Mouse (Mus musculus) mature B cell (primary cell): ENCODE measurements around the gene Klhl23.
"Not testable (repeated sequence)": the region's sequence is repeated elsewhere in the genome, so short reads cannot be mapped to it uniquely, and the experiment has no call there.

Experiments used
- in situ Hi-C: fragments of 300-500 bp; cut with MboI; formaldehyde crosslinking; loops from 2 replicates; pipeline ENCODE4 v1.14.3; 2019

Klhl23 gene

GRCm38 (mm10) chr2:69821711-69822110, at the start of gene Klhl23:
TSS of gene Klhl23 (plus strand) at chr2:69821944.
- in situ Hi-C loops: no loop called here

GRCm38 (mm10) chr2:69773331-69773730, 48.4 kb upstream of the Klhl23 start:
- in situ Hi-C loops: no loop called here

- in situ Hi-C loops: no loop called here
Observed at GRCm38 (mm10) chr2:69777985-69778835, 43.5 kb upstream of the Klhl23 start.

- in situ Hi-C loops: no loop called here
Observed at GRCm38 (mm10) chr2:69778836-69779177, 42.9 kb upstream of the Klhl23 start.

- in situ Hi-C loops: no loop called here
Observed at GRCm38 (mm10) chr2:69788974-69789373, 32.8 kb upstream of the Klhl23 start.

GRCm38 (mm10) chr2:69789429-69790069, 32.2 kb upstream of the Klhl23 start, which contains the start of the genes Ccdc173 and Phospho2:
TSS of gene Ccdc173 (minus strand) at chr2:69789575.
TSS of gene Phospho2 (plus strand) at chr2:69789623.
- in situ Hi-C loops: no loop called here

- in situ Hi-C loops: no loop called here
Observed at GRCm38 (mm10) chr2:69790285-69790684, 31.5 kb upstream of the Klhl23 start.

- in situ Hi-C loops: no loop called here
Observed at GRCm38 (mm10) chr2:69790722-69791121, 31.0 kb upstream of the Klhl23 start.

- in situ Hi-C loops: no loop called here
Observed at GRCm38 (mm10) chr2:69802911-69803312, 18.8 kb upstream of the Klhl23 start.

- in situ Hi-C loops: no loop called here
Observed at GRCm38 (mm10) chr2:69803756-69804155, 18.0 kb upstream of the Klhl23 start.

- in situ Hi-C loops: not testable (repeated sequence)
Observed at GRCm38 (mm10) chr2:69804663-69805062, 17.1 kb upstream of the Klhl23 start.

- in situ Hi-C loops: no loop called here
Observed at GRCm38 (mm10) chr2:69810169-69810568, 11.6 kb upstream of the Klhl23 start.

- in situ Hi-C loops: not testable (repeated sequence)
Observed at GRCm38 (mm10) chr2:69811349-69811748, 10.4 kb upstream of the Klhl23 start.

GRCm38 (mm10) chr2:69816575-69816974, 5.2 kb upstream of the Klhl23 start:
- in situ Hi-C loops: no loop called here

- in situ Hi-C loops: no loop called here
Observed at GRCm38 (mm10) chr2:69818350-69819085, 3.2 kb upstream of the Klhl23 start.

- in situ Hi-C loops: no loop called here
Observed at GRCm38 (mm10) chr2:69820201-69820600, 1.5 kb upstream of the Klhl23 start.

GRCm38 (mm10) chr2:69822361-69823128, 801 bp downstream of the Klhl23 start:
- in situ Hi-C loops: no loop called here

- in situ Hi-C loops: no loop called here
Observed at GRCm38 (mm10) chr2:69823129-69823677, 1.5 kb downstream of the Klhl23 start.

- in situ Hi-C loops: no loop called here
Observed at GRCm38 (mm10) chr2:69825898-69826297, 4.2 kb downstream of the Klhl23 start.

GRCm38 (mm10) chr2:69826380-69826779, 4.6 kb downstream of the Klhl23 start:
- in situ Hi-C loops: no loop called here

- in situ Hi-C loops: no loop called here
Observed at GRCm38 (mm10) chr2:69828031-69828430, 6.3 kb downstream of the Klhl23 start.
